9 mouse cellular contexts compared by ENCODE assay signal in the genomic region with DNA sequence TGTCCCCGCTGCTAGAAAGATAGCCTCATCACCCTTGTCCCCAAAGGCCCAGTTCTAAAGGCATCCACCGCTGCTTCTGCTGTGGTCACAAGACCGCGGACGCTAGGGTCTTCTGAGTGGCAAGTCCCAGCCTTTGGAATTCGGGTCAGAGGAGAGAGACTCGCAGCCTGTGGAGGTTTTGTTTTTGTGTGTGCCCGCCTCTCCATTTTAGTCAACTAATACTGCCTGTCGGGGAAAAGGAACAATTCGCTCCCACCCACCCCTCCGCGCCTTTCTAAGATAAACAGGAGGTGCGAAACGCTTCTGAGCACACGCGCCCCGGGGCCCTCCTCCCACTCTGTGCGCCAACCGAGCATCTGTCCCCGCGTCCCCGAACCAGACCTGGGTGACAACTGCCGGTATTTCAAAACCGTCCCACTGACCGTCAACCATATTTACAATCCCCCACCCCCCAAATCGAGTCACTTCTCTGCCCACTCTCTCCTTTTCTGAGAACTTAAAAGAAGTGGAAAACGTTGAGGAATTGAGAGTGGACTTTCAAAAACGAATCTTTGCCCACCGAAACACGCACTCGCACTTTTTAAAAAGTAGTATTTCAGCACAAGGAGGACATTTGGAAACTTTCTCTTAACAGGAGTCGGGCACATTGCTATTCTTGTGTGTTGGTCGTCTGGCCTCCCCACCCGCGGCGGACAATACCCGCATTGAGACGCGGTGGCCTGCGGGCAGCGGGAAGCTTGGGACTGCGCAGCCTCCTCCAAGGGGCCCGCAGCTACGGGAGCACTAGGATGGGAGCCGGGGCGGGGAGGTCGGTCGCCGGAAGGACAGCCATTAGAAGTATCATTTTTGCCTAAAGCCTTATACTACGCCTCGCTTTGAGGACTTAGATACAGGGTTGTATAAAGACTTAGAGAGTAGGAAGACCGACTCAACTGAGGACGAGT. TPM values are rescaled to one million over a fixed set of nuclear protein-coding genes. Genes with fewer than 3 reads are reported as not detected.
DNase-seq lines count a peak whose midpoint lies in the region; ATAC-seq and TF ChIP-seq lines count a peak whose summit lies in the region.
"Had no signal": no experiment of that assay in that cellular context is flagged by ENCODE, and none has a peak within 500 bp of the region (broad histone marks: within the 10 kb centered on the region; RNA-seq: fewer than 3 reads in every experiment).

No protein-coding gene starts in this region.

- H3K9ac ChIP-seq in lung, postnatal 0 days (replicated peaks; ENCODE audit: low read depth) = no peak overlapping the region
- peak overlapping the region; percentile 77 for H3K9ac ChIP-seq in forebrain, embryonic 12.5 days
- no peak overlapping the region for H3K9ac ChIP-seq in limb, embryonic 14.5 days (ENCODE audit: low read depth, low read length, severe bottlenecking)
- no peak overlapping the region for H3K9ac ChIP-seq in stomach, embryonic 15.5 days

- H3K36me3 ChIP-seq in lung, postnatal 0 days (ENCODE audit: insufficient read depth, low read length) = no peaks in the 10 kb centered on the region
- no peaks in the 10 kb centered on the region for H3K36me3 ChIP-seq in forebrain, embryonic 12.5 days (replicated peaks)
- H3K36me3 ChIP-seq in limb, embryonic 14.5 days (ENCODE audit: control insufficient read depth, insufficient read depth, low read length) = no peaks in the 10 kb centered on the region
- H3K36me3 ChIP-seq in stomach, embryonic 15.5 days = no peaks in the 10 kb centered on the region

- 1% methylated on average over 53 of the region's 53 CpGs for WGBS in lung, postnatal 0 days
- 5% methylated on average over 53 of the region's 53 CpGs for WGBS in lung, adult 2 months
- under 1% methylated on average over 53 of the region's 53 CpGs for WGBS in forebrain, embryonic 12.5 days
- under 1% methylated on average over 53 of the region's 53 CpGs for WGBS in limb, embryonic 14.5 days
- WGBS in stomach, embryonic 15.5 days = 1% methylated on average over 53 of the region's 53 CpGs

- H3K9me3 ChIP-seq in lung, postnatal 0 days (ENCODE audit: low read length) = no peaks in the 10 kb centered on the region
- H3K9me3 ChIP-seq in forebrain, embryonic 12.5 days = no peaks in the 10 kb centered on the region
- H3K9me3 ChIP-seq in limb, embryonic 14.5 days (ENCODE audit: control insufficient read depth, low read length) = no peaks in the 10 kb centered on the region
- no peaks in the 10 kb centered on the region for H3K9me3 ChIP-seq in stomach, embryonic 15.5 days

- ATAC-seq in lung, postnatal 0 days = no peak
- no peak for ATAC-seq in forebrain, embryonic 12.5 days (ENCODE audit: low FRiP score)
- no peak for ATAC-seq in limb, embryonic 14.5 days (ENCODE audit: low FRiP score, low read depth)
- ATAC-seq in stomach, embryonic 15.5 days (ENCODE audit: insufficient read depth, low FRiP score, low read depth) = no peak

- TF ChIP-seq POLR2A in lung, adult 2 months (IDR thresholded peaks at IDR 0.05; ENCODE audit: borderline replicate concordance, extremely low read depth, low read depth, low read length) = no peak
- TF ChIP-seq POLR2A in limb, embryonic 14.5 days (IDR thresholded peaks at IDR 0.05; ENCODE audit: borderline replicate concordance, extremely low read depth, insufficient read depth, insufficient read length) = no peak

- no peak for TF ChIP-seq EP300 in lung, postnatal 0 days (IDR thresholded peaks at IDR 0.05)

- H3K27ac ChIP-seq in lung, postnatal 0 days (ENCODE audit: low read length) = no peak overlapping the region
- peak overlapping the region; percentile 96 for H3K27ac ChIP-seq in forebrain, embryonic 12.5 days
- H3K27ac ChIP-seq in limb, embryonic 14.5 days (replicated peaks; ENCODE audit: low read depth, low read length) = no peak overlapping the region
- H3K27ac ChIP-seq in stomach, embryonic 15.5 days = peak overlapping the region; percentile 84; the same call in 1 of the 2 replicates

- H3K4me2 ChIP-seq in lung, postnatal 0 days (replicated peaks; ENCODE audit: low read depth, low read length) = peak overlapping the region; percentile 69
- peak overlapping the region; percentile 67 for H3K4me2 ChIP-seq in forebrain, embryonic 12.5 days
- H3K4me2 ChIP-seq in limb, embryonic 14.5 days (replicated peaks; ENCODE audit: low read depth, low read length, severe bottlenecking) = peak overlapping the region; percentile 45; the same call in 1 of the 2 replicates
- H3K4me2 ChIP-seq in stomach, embryonic 15.5 days = peak overlapping the region; percentile 57

- no peak for DNase-seq in lung, postnatal 0 days (ENCODE audit: low spot score)
- DNase-seq in lung, adult 2 months = no peak
- DNase-seq in limb, embryonic 14.5 days (ENCODE audit: low spot score) = no peak
- DNase-seq in kidney, postnatal 14 days = no peak
- no peak for DNase-seq in urinary bladder, adult 2 months (ENCODE audit: low spot score)
- no peak for DNase-seq in cerebellum, postnatal 4 days (ENCODE audit: low spot score in 2 of 2)

- peak overlapping the region; percentile 45 for H3K4me3 ChIP-seq in lung, postnatal 0 days (ENCODE audit: low read depth, low read length)
- no peak overlapping the region for H3K4me3 ChIP-seq in lung, adult 2 months (replicated peaks; ENCODE audit: extremely low read depth, low read depth, low read length)
- H3K4me3 ChIP-seq in forebrain, embryonic 12.5 days (replicated peaks) = peak overlapping the region; percentile 38
- peak overlapping the region; percentile 14 for H3K4me3 ChIP-seq in limb, embryonic 14.5 days (replicated peaks; ENCODE audit: low read length)
- peak overlapping the region; percentile 37 for H3K4me3 ChIP-seq in stomach, embryonic 15.5 days (replicated peaks)

- peaks cover 92% of the 10 kb centered on the region for H3K27me3 ChIP-seq in lung, postnatal 0 days (replicated peaks; ENCODE audit: insufficient read depth, low read length)
- H3K27me3 ChIP-seq in forebrain, embryonic 12.5 days = peaks cover 11% of the 10 kb centered on the region; the same call in 1 of the 2 replicates
- H3K27me3 ChIP-seq in limb, embryonic 14.5 days (ENCODE audit: control insufficient read depth, insufficient read depth, low read length) = peaks cover 97% of the 10 kb centered on the region
- peaks cover 65% of the 10 kb centered on the region for H3K27me3 ChIP-seq in stomach, embryonic 15.5 days (replicated peaks)

- TF ChIP-seq CTCF in lung, postnatal 0 days (IDR thresholded peaks at IDR 0.05) = no peak
- TF ChIP-seq CTCF in lung, adult 2 months (IDR thresholded peaks at IDR 0.05; ENCODE audit: insufficient read depth, low read length) = no peak

- H3K4me1 ChIP-seq in lung, postnatal 0 days (ENCODE audit: insufficient read depth, low read depth, low read length) = peaks cover 6% of the 10 kb centered on the region; the same call in 1 of the 2 replicates
- no peaks in the 10 kb centered on the region for H3K4me1 ChIP-seq in lung, adult 2 months (ENCODE audit: control insufficient read depth, insufficient read depth, low read length)
- peaks cover 91% of the 10 kb centered on the region for H3K4me1 ChIP-seq in forebrain, embryonic 12.5 days
- peaks cover 4% of the 10 kb centered on the region; the same call in 1 of the 2 replicates for H3K4me1 ChIP-seq in limb, embryonic 14.5 days (ENCODE audit: control insufficient read depth, insufficient read depth, low read length)
- peaks cover 5% of the 10 kb centered on the region; the same call in 1 of the 2 replicates for H3K4me1 ChIP-seq in stomach, embryonic 15.5 days

RNA-seq across cellular contexts. Expression of gene Sox2, which starts 12.8 kb away (rescaled TPM):
- polyA plus RNA-seq in lung, postnatal 0 days (2015; fragmentation: Nextera tagmentation; extraction: Ambion mirVana) = 2.8 and 3.2 TPM in 2 replicates
- 14.2 and 16.0 TPM in 2 replicates for polyA plus RNA-seq in lung, adult 2 months (2012; rRNA removed)
- polyA plus RNA-seq in forebrain, embryonic 12.5 days (2016; fragmentation: Nextera tagmentation; extraction: Ambion mirVana) = 75.5 and 77.0 TPM in 2 replicates
- 1.3 TPM in 2 replicates for polyA plus RNA-seq in limb, embryonic 14.5 days (2012; rRNA removed)
- polyA plus RNA-seq in limb, embryonic 14.5 days (2014; fragmentation: Nextera tagmentation; extraction: Ambion mirVana) = 0.21 and 0.35 TPM in 2 replicates
- 11.6 and 14.0 TPM in 2 replicates for polyA plus RNA-seq in stomach, embryonic 15.5 days (2015; fragmentation: Nextera tagmentation; extraction: Ambion mirVana)
- polyA plus RNA-seq in urinary bladder, adult 2 months (2012; rRNA removed) = 1.4 and 1.9 TPM in 2 replicates
- polyA plus RNA-seq: small intestine, adult 2 months had no signal

Comparison
In these comparisons a context has a peak if more than half of its experiments do, and no peak if none do; other contexts are left out.
1. H3K27ac ChIP-seq: peak in forebrain, embryonic 12.5 days (single experiment) and stomach, embryonic 15.5 days (single experiment); none in lung, postnatal 0 days (single experiment) and limb, embryonic 14.5 days (single experiment).
2. Peak in every context shown above with its lines, with median percentiles within 50 percentile points of each other: H3K4me2 ChIP-seq.